In the genomic region with DNA sequence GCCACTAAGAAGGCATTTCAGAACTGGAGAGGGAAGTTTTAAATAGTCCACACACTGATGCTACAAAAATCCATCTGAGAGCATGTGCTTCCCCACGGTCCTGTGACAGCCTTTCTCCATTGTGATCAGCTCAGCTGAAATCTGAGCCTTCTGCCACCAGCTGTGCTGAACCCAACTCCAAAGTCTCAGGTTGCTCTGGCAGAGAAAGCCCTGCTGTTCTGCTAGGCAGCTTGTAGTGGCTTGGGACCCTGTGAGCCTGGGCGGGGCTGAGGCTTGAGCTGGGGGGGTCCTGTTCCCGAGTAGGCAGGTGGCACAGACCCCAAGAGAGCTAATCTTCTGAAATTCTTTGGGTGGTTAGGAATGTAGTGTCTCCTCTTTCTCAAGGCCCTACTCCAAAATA, we compare ENCODE assay signal across 10 mouse cellular contexts.
A peak's percentile ranks its signal among the peaks of the same experiment; 100 is the strongest.
DNase-seq lines count a peak whose midpoint lies in the region; ATAC-seq lines count a peak whose summit lies in the region.
"Had no signal": no experiment of that assay in that cellular context is flagged by ENCODE, and none has a peak within 500 bp of the region (broad histone marks: within the 10 kb centered on the region; RNA-seq: fewer than 3 reads in every experiment).

No protein-coding gene starts in this region.

- H3K4me2 ChIP-seq in forebrain, embryonic 11.5 days (ENCODE audit: low read depth, low read length, severe bottlenecking) = no peak overlapping the region
- no peak overlapping the region for H3K4me2 ChIP-seq in forebrain, embryonic 13.5 days
- no peak overlapping the region for H3K4me2 ChIP-seq in kidney, embryonic 16.5 days (replicated peaks; ENCODE audit: low read depth, low read length)
- H3K4me2 ChIP-seq in limb, embryonic 13.5 days (replicated peaks) = no peak overlapping the region
- H3K4me2 ChIP-seq: hindbrain, embryonic 15.5 days; stomach, embryonic 15.5 days had no signal

- no peak overlapping the region for H3K9ac ChIP-seq in forebrain, embryonic 11.5 days (ENCODE audit: low read length)
- H3K9ac ChIP-seq in forebrain, embryonic 13.5 days = no peak overlapping the region
- H3K9ac ChIP-seq in kidney, embryonic 16.5 days (replicated peaks; ENCODE audit: low read length) = no peak overlapping the region
- H3K9ac ChIP-seq in limb, embryonic 13.5 days = no peak overlapping the region
- H3K9ac ChIP-seq: hindbrain, embryonic 15.5 days; stomach, embryonic 15.5 days had no signal

- no peak for DNase-seq in forebrain, embryonic 11.5 days (ENCODE audit: low spot score)
- DNase-seq in kidney, adult 18-20 months = no peak
- DNase-seq in embryo, embryonic 11.5 days (ENCODE audit: low read depth, low spot score) = peak; percentile 46
- no peak for DNase-seq in left cerebral cortex, adult 11 months (ENCODE audit: low spot score)

- no peak overlapping the region for H3K4me3 ChIP-seq in forebrain, embryonic 11.5 days (ENCODE audit: low read depth, low read length)
- H3K4me3 ChIP-seq in forebrain, embryonic 13.5 days = no peak overlapping the region
- H3K4me3 ChIP-seq in kidney, embryonic 16.5 days (ENCODE audit: low read length) = no peak overlapping the region
- H3K4me3 ChIP-seq in limb, embryonic 13.5 days = no peak overlapping the region
- H3K4me3 ChIP-seq: hindbrain, embryonic 15.5 days; stomach, embryonic 15.5 days had no signal

- H3K4me1 ChIP-seq in forebrain, embryonic 11.5 days (replicated peaks; ENCODE audit: control insufficient read depth, insufficient read depth, low read length) = peaks cover 6% of the 10 kb centered on the region
- H3K4me1 ChIP-seq in forebrain, embryonic 13.5 days = peaks cover 6% of the 10 kb centered on the region
- H3K4me1 ChIP-seq in kidney, embryonic 16.5 days (ENCODE audit: insufficient read depth, low read length) = peaks cover 11% of the 10 kb centered on the region; the same call in 1 of the 2 replicates
- H3K4me1 ChIP-seq in limb, embryonic 13.5 days = peaks cover 13% of the 10 kb centered on the region
- H3K4me1 ChIP-seq: hindbrain, embryonic 15.5 days; stomach, embryonic 15.5 days had no signal

- no peaks in the 10 kb centered on the region for H3K9me3 ChIP-seq in forebrain, embryonic 11.5 days (ENCODE audit: control insufficient read depth, low read length)
- no peaks in the 10 kb centered on the region for H3K9me3 ChIP-seq in forebrain, embryonic 13.5 days (replicated peaks)
- no peaks in the 10 kb centered on the region for H3K9me3 ChIP-seq in kidney, embryonic 16.5 days (ENCODE audit: low read length)
- H3K9me3 ChIP-seq in limb, embryonic 13.5 days = no peaks in the 10 kb centered on the region
- H3K9me3 ChIP-seq: hindbrain, embryonic 15.5 days; stomach, embryonic 15.5 days had no signal

- H3K27ac ChIP-seq in forebrain, embryonic 11.5 days (ENCODE audit: low read depth, low read length) = no peak overlapping the region
- H3K27ac ChIP-seq in forebrain, embryonic 13.5 days = no peak overlapping the region
- H3K27ac ChIP-seq in kidney, embryonic 16.5 days (ENCODE audit: low read length) = no peak overlapping the region
- H3K27ac ChIP-seq in limb, embryonic 13.5 days = no peak overlapping the region
- H3K27ac ChIP-seq: hindbrain, embryonic 15.5 days; stomach, embryonic 15.5 days had no signal

- H3K36me3 ChIP-seq in forebrain, embryonic 11.5 days (ENCODE audit: control insufficient read depth, insufficient read depth, low read length) = no peaks in the 10 kb centered on the region
- no peaks in the 10 kb centered on the region for H3K36me3 ChIP-seq in forebrain, embryonic 13.5 days (ENCODE audit: poor library complexity, severe bottlenecking)
- no peaks in the 10 kb centered on the region for H3K36me3 ChIP-seq in kidney, embryonic 16.5 days (ENCODE audit: insufficient read depth, low read length)
- H3K36me3 ChIP-seq in limb, embryonic 13.5 days = no peaks in the 10 kb centered on the region
- H3K36me3 ChIP-seq: hindbrain, embryonic 15.5 days; stomach, embryonic 15.5 days had no signal

- 1% methylated on average over 3 of the region's 3 CpGs for WGBS in forebrain, embryonic 11.5 days
- WGBS in forebrain, embryonic 13.5 days = 2% methylated on average over 3 of the region's 3 CpGs
- WGBS in kidney, embryonic 16.5 days = 0% methylated on average over 3 of the region's 3 CpGs
- WGBS in limb, embryonic 13.5 days = 1% methylated on average over 3 of the region's 3 CpGs

- ATAC-seq in forebrain, embryonic 11.5 days (replicated peaks; ENCODE audit: low FRiP score) = peak; percentile 71
- no peak for ATAC-seq in forebrain, embryonic 13.5 days
- ATAC-seq in kidney, embryonic 16.5 days (ENCODE audit: low FRiP score, low TSS enrichment) = peak; percentile 87
- ATAC-seq in limb, embryonic 13.5 days (ENCODE audit: low FRiP score, low read depth) = peak; percentile 90
- ATAC-seq in inflammation-experienced regulatory T-cells, adult 6 months = no peak

- no peaks in the 10 kb centered on the region for H3K27me3 ChIP-seq in forebrain, embryonic 11.5 days (ENCODE audit: control insufficient read depth, insufficient read depth, low read length)
- H3K27me3 ChIP-seq in forebrain, embryonic 13.5 days = no peaks in the 10 kb centered on the region
- no peaks in the 10 kb centered on the region for H3K27me3 ChIP-seq in kidney, embryonic 16.5 days (ENCODE audit: insufficient read depth, low read length)
- no peaks in the 10 kb centered on the region for H3K27me3 ChIP-seq in limb, embryonic 13.5 days
- H3K27me3 ChIP-seq: hindbrain, embryonic 15.5 days; stomach, embryonic 15.5 days had no signal

Comparison
In these comparisons a context has a peak if more than half of its experiments do, and no peak if none do; other contexts are left out.
1. ATAC-seq: peak in forebrain, embryonic 11.5 days (single experiment), kidney, embryonic 16.5 days (single experiment) and limb, embryonic 13.5 days (single experiment); none in forebrain, embryonic 13.5 days (single experiment) and inflammation-experienced regulatory T-cells, adult 6 months (single experiment).